In the genomic region with DNA sequence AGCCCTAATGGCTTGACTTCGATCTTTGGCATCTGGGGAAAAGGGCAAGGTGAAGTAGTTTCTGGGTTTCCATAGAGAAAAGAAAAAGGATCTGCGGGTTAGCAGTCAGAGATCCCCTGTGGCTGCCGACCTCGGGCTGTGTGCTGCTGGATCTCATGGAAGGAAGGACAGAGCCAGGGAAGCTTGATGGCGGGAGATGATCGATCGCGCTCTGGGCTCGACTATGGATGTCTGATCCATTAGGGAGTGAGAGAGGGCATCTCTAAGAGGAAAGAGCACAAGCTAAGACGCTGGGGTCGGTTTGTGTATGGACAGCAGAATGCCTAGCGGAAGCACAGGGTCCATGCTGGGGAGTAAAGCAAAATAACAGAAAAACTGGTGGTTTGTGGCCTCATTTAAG, we compare ENCODE assay signal across 7 mouse cellular contexts. TPM values are rescaled to one million over a fixed set of nuclear protein-coding genes. Genes with fewer than 3 reads are reported as not detected.
A peak's percentile ranks its signal among the peaks of the same experiment; 100 is the strongest.
DNase-seq lines count a peak whose midpoint lies in the region; ATAC-seq and TF ChIP-seq lines count a peak whose summit lies in the region.

No protein-coding gene starts in this region.

- H3K36me3 ChIP-seq in lung, embryonic 15.5 days, result no peaks in the 10 kb centered on the region
- no peaks in the 10 kb centered on the region for H3K36me3 ChIP-seq in intestine, embryonic 15.5 days
- H3K36me3 ChIP-seq in midbrain, postnatal 0 days (ENCODE audit: insufficient read depth, low read length), result no peaks in the 10 kb centered on the region

- TF ChIP-seq CTCF in lung, adult 2 months (IDR thresholded peaks at IDR 0.05; ENCODE audit: insufficient read depth, low read length), result no peak
- TF ChIP-seq CTCF in midbrain, postnatal 0 days (IDR thresholded peaks at IDR 0.05), result no peak

- no peak for DNase-seq in lung, adult 2 months
- DNase-seq in midbrain, postnatal 0 days (ENCODE audit: low spot score), result peak; percentile 40
- DNase-seq in gastrocnemius, postnatal 36 days, result no peak
- DNase-seq in layer of hippocampus, postnatal 36 days, result no peak

- ATAC-seq in lung, embryonic 15.5 days (ENCODE audit: borderline replicate concordance, extremely low read depth, low FRiP score, low TSS enrichment), result no peak
- ATAC-seq in erythroblast, adult 5-6 weeks (replicated peaks; ENCODE audit: low FRiP score, poor library complexity, severe bottlenecking), result peak; percentile 27
- no peak; the same call in 1 of the 2 replicates for ATAC-seq in intestine, embryonic 15.5 days
- ATAC-seq in midbrain, postnatal 0 days (ENCODE audit: low FRiP score), result no peak

- H3K4me1 ChIP-seq in lung, embryonic 15.5 days, result peaks cover 5% of the 10 kb centered on the region; the same call in 1 of the 2 replicates
- peaks cover 5% of the 10 kb centered on the region for H3K4me1 ChIP-seq in lung, adult 2 months (ENCODE audit: control insufficient read depth, insufficient read depth, low read length)
- no peaks in the 10 kb centered on the region; the same call in 1 of the 2 replicates for H3K4me1 ChIP-seq in intestine, embryonic 15.5 days (replicated peaks)
- H3K4me1 ChIP-seq in midbrain, postnatal 0 days (ENCODE audit: insufficient read depth, low read length), result no peaks in the 10 kb centered on the region

- H3K4me3 ChIP-seq in lung, embryonic 15.5 days, result 0 out of 2 replicates have a peak overlapping the region, but pooled peaks have one; percentile 9
- H3K4me3 ChIP-seq in lung, adult 2 months (replicated peaks; ENCODE audit: extremely low read depth, low read depth, low read length), result no peak overlapping the region
- no peak overlapping the region for H3K4me3 ChIP-seq in intestine, embryonic 15.5 days (replicated peaks)
- peak overlapping the region; percentile 4; the same call in 1 of the 2 replicates for H3K4me3 ChIP-seq in midbrain, postnatal 0 days (ENCODE audit: low read depth, low read length)

- peak overlapping the region; percentile 29; the same call in 1 of the 2 replicates for H3K4me2 ChIP-seq in lung, embryonic 15.5 days
- H3K4me2 ChIP-seq in intestine, embryonic 15.5 days (replicated peaks), result peak overlapping the region; percentile 35
- peak overlapping the region; percentile 10; the same call in 1 of the 2 replicates for H3K4me2 ChIP-seq in midbrain, postnatal 0 days (ENCODE audit: low read depth, low read length, poor library complexity, severe bottlenecking)

- no peak overlapping the region for H3K27ac ChIP-seq in lung, embryonic 15.5 days
- no peak overlapping the region for H3K27ac ChIP-seq in intestine, embryonic 15.5 days
- H3K27ac ChIP-seq in midbrain, postnatal 0 days (ENCODE audit: low read depth, low read length), result no peak overlapping the region

- 53% methylated on average over 12 of the region's 12 CpGs for WGBS in lung, embryonic 15.5 days
- 61% methylated on average over 12 of the region's 12 CpGs for WGBS in lung, adult 2 months
- WGBS in intestine, embryonic 15.5 days, result 51% methylated on average over 12 of the region's 12 CpGs
- 52% methylated on average over 12 of the region's 12 CpGs for WGBS in midbrain, postnatal 0 days

- H3K27me3 ChIP-seq in lung, embryonic 15.5 days, result no peaks in the 10 kb centered on the region
- no peaks in the 10 kb centered on the region for H3K27me3 ChIP-seq in intestine, embryonic 15.5 days (replicated peaks)
- no peaks in the 10 kb centered on the region for H3K27me3 ChIP-seq in midbrain, postnatal 0 days (ENCODE audit: insufficient read depth, low read length)

- intact Hi-C loops in gastrocnemius, postnatal 36 days (cut with DNase I), result no loop called here

- H3K9ac ChIP-seq in lung, embryonic 15.5 days, result no peak overlapping the region
- no peak overlapping the region for H3K9ac ChIP-seq in intestine, embryonic 15.5 days
- no peak overlapping the region for H3K9ac ChIP-seq in midbrain, postnatal 0 days (replicated peaks; ENCODE audit: low read length, poor library complexity, severe bottlenecking)

- TF ChIP-seq POLR2A in lung, adult 2 months (IDR thresholded peaks at IDR 0.05; ENCODE audit: borderline replicate concordance, extremely low read depth, low read depth, low read length), result no peak

- H3K9me3 ChIP-seq in lung, embryonic 15.5 days, result no peaks in the 10 kb centered on the region
- no peaks in the 10 kb centered on the region for H3K9me3 ChIP-seq in intestine, embryonic 15.5 days
- H3K9me3 ChIP-seq in midbrain, postnatal 0 days (ENCODE audit: low read length), result no peaks in the 10 kb centered on the region

RNA-seq across cellular contexts. Expression of a gene that starts 11.4 kb away (rescaled TPM):
- 6.3 and 7.3 TPM in 2 replicates for polyA plus RNA-seq in lung, embryonic 15.5 days (2015; fragmentation: Nextera tagmentation; extraction: Ambion mirVana)
- polyA plus RNA-seq in lung, adult 2 months (2012; rRNA removed), result 4.5 and 7.1 TPM in 2 replicates
- total RNA-seq in erythroblast, adult 5-6 weeks (2015; ENCODE audit: low replicate concordance), result 18.3 and 27.6 TPM in 2 replicates
- 21.5 and 34.1 TPM in 2 replicates for total RNA-seq in erythroblast, adult 5-6 weeks (2017; ENCODE audit: low replicate concordance)
- 23.2 and 23.7 TPM in 2 replicates for polyA plus RNA-seq in intestine, embryonic 15.5 days (2015; fragmentation: Nextera tagmentation; extraction: Ambion mirVana)
- total RNA-seq in midbrain, postnatal 0 days (2014; rRNA removed), result 2.3 and 4.0 TPM in 2 replicates
- polyA plus RNA-seq in midbrain, postnatal 0 days (2015; fragmentation: Nextera tagmentation; extraction: Ambion mirVana), result 1.3 and 1.9 TPM in 2 replicates
- 1 to 10 TPM; 1.2 to 1.3 TPM for total RNA-seq in gastrocnemius, postnatal 36 days (2021)
- total RNA-seq in layer of hippocampus, postnatal 36 days (2021), result 1 to 10 TPM; 4.4 to 7.0 TPM

RNA-seq across cellular contexts. Expression of a gene that starts 51.6 kb away (rescaled TPM):
- polyA plus RNA-seq in lung, embryonic 15.5 days (2015; fragmentation: Nextera tagmentation; extraction: Ambion mirVana), result 104 and 110 TPM in 2 replicates
- 19.6 and 31.7 TPM in 2 replicates for polyA plus RNA-seq in lung, adult 2 months (2012; rRNA removed)
- 31.6 and 47.8 TPM in 2 replicates for total RNA-seq in erythroblast, adult 5-6 weeks (2015; ENCODE audit: low replicate concordance)
- 45.0 and 49.3 TPM in 2 replicates for total RNA-seq in erythroblast, adult 5-6 weeks (2017; ENCODE audit: low replicate concordance)
- polyA plus RNA-seq in intestine, embryonic 15.5 days (2015; fragmentation: Nextera tagmentation; extraction: Ambion mirVana), result 135 and 139 TPM in 2 replicates
- total RNA-seq in midbrain, postnatal 0 days (2014; rRNA removed), result 87.1 and 97.7 TPM in 2 replicates
- 113 and 122 TPM in 2 replicates for polyA plus RNA-seq in midbrain, postnatal 0 days (2015; fragmentation: Nextera tagmentation; extraction: Ambion mirVana)
- 10 to 100 TPM; 45.2 to 48.5 TPM for total RNA-seq in gastrocnemius, postnatal 36 days (2021)
- 10 to 100 TPM; 64.8 to 65.3 TPM for total RNA-seq in layer of hippocampus, postnatal 36 days (2021)

Comparison
In these comparisons a context has a peak if more than half of its experiments do, and no peak if none do; other contexts are left out.
1. H3K4me3 ChIP-seq: peak in lung, embryonic 15.5 days (single experiment) and midbrain, postnatal 0 days (single experiment); none in lung, adult 2 months (single experiment) and intestine, embryonic 15.5 days (single experiment).
2. Peak in every context shown above with its lines, with median percentiles within 50 percentile points of each other: H3K4me2 ChIP-seq.